Mouse (Mus musculus) C3H10T1/2 (cell line): ENCODE measurements around the gene Olfr1243. TPM values are rescaled to one million over a fixed set of nuclear protein-coding genes. Genes with fewer than 3 reads are reported as not detected.

Experiments
- polyA plus RNA-seq, 2 experiments: library from polyadenylated mRNA; unstranded; fragments of >200 nt; fragmentation: generic; extraction: Trizol; gene quantifications; one replicate each; pipeline ENCODE4 v1.2.1; 2012; ENCODE audit warnings: missing spikeins in 2 of 2

Gene Olfr1243
- not detected for polyA plus RNA-seq

GRCm38 (mm10) chr2:89531387-89531786, at the start of gene Olfr1243:
Gene Olfr1243 (minus strand): TSS chr2:89531487.

GRCm38 (mm10) chr2:89578347-89578746, 47.1 kb upstream of the Olfr1243 start, which contains the start of gene Olfr1245:
Gene Olfr1245 (minus strand): TSS chr2:89578447.

GRCm38 (mm10) chr2:89498235-89498634, 33.1 kb downstream of the Olfr1243 start, which contains the start of gene Olfr1242:
Gene Olfr1242 (minus strand): TSS chr2:89498335.

GRCm38 (mm10) chr2:89487026-89487425, 44.3 kb downstream of the Olfr1243 start, which contains the start of gene Olfr1241:
Gene Olfr1241 (minus strand): TSS chr2:89487126.

Other genes starting within 250 kb of the Olfr1243 start
- not detected for gene Olfr1229, start 243.5 kb downstream of the Olfr1243 start, polyA plus RNA-seq
- not detected for gene Olfr1230, start 234.2 kb downstream of the Olfr1243 start, polyA plus RNA-seq
- gene Olfr1231, start 224.4 kb downstream of the Olfr1243 start, polyA plus RNA-seq = not detected
- not detected for gene Olfr1232, start 201.8 kb downstream of the Olfr1243 start, polyA plus RNA-seq
- gene Olfr1233, start 189.1 kb downstream of the Olfr1243 start, polyA plus RNA-seq = not detected
- gene Olfr1234, start 166.6 kb downstream of the Olfr1243 start, polyA plus RNA-seq = not detected
- gene Olfr1238, start 121.8 kb downstream of the Olfr1243 start, polyA plus RNA-seq = not detected
- gene Olfr1239, start 111.1 kb downstream of the Olfr1243 start, polyA plus RNA-seq = not detected
- not detected for gene Olfr1240, start 88.5 kb downstream of the Olfr1243 start, polyA plus RNA-seq
- not detected for gene Olfr1241, start 44.4 kb downstream of the Olfr1243 start, polyA plus RNA-seq
- gene Olfr1242, start 33.2 kb downstream of the Olfr1243 start, polyA plus RNA-seq = not detected
- not detected for gene Olfr1245, start 47.0 kb upstream of the Olfr1243 start, polyA plus RNA-seq
- not detected for gene Olfr1246, start 61.7 kb upstream of the Olfr1243 start, polyA plus RNA-seq
- not detected for gene Olfr1247, start 82.6 kb upstream of the Olfr1243 start, polyA plus RNA-seq
- gene Olfr1248, start 86.8 kb upstream of the Olfr1243 start, polyA plus RNA-seq = not detected
- not detected for gene Olfr1249, start 103.5 kb upstream of the Olfr1243 start, polyA plus RNA-seq
- not detected for gene Olfr1250, start 130.0 kb upstream of the Olfr1243 start, polyA plus RNA-seq
- gene Olfr1251, start 140.4 kb upstream of the Olfr1243 start, polyA plus RNA-seq = not detected
- gene Olfr1252, start 193.5 kb upstream of the Olfr1243 start, polyA plus RNA-seq = not detected
- gene Olfr1253, start 225.6 kb upstream of the Olfr1243 start, polyA plus RNA-seq = not detected